Mouse (Mus musculus) gastrocnemius, adult 18-20 months (tissue): ENCODE results near the gene Foxn4. TPM values are rescaled to one million over a fixed set of nuclear protein-coding genes. Genes with fewer than 3 reads are reported as not detected.

ENCODE experiments used
- DNase-seq: peaks from one replicate; pipeline ENCODE4 v3.0.0; 2021; ENCODE audit warnings: low spot score
- long read RNA-seq, 2 experiments: library from polyadenylated mRNA; stranded (forward); transcript quantifications; one replicate each; pipeline ENCODE4 v2.0.0; 2021
- total RNA-seq, 2 experiments: library from RNA; stranded (reverse); gene quantifications; 2 replicates each; pipeline ENCODE4 v1.2.3; 2021

Gene Foxn4
- total RNA-seq, result not detected
- long read RNA-seq, experiment 1, result 0 reads
- long read RNA-seq, experiment 2, result 0 reads

GRCm38 (mm10) chr5:114273693-114274402, at the start of gene Foxn4:
TSS of gene Foxn4 (minus strand) at chr5:114273807.
- DNase-seq, result no peak

- no peak for DNase-seq
Observed at GRCm38 (mm10) chr5:114323105-114323790, 49.6 kb upstream of the Foxn4 start.

- no peak for DNase-seq
Observed at GRCm38 (mm10) chr5:114309680-114310036, 36.1 kb upstream of the Foxn4 start.

- DNase-seq, result peak; percentile 10
Observed at GRCm38 (mm10) chr5:114308765-114309679, 35.4 kb upstream of the Foxn4 start.

GRCm38 (mm10) chr5:114306496-114306895, 32.9 kb upstream of the Foxn4 start:
- peak; percentile 34 for DNase-seq

GRCm38 (mm10) chr5:114303166-114303565, 29.6 kb upstream of the Foxn4 start:
- no peak for DNase-seq

- DNase-seq, result no peak
Observed at GRCm38 (mm10) chr5:114299883-114300610, 26.4 kb upstream of the Foxn4 start.

GRCm38 (mm10) chr5:114299156-114299855, 25.7 kb upstream of the Foxn4 start:
- DNase-seq, result no peak

- DNase-seq, result no peak
Observed at GRCm38 (mm10) chr5:114298212-114298894, 24.7 kb upstream of the Foxn4 start.

GRCm38 (mm10) chr5:114296693-114297631, 23.4 kb upstream of the Foxn4 start:
- peak; percentile 18 for DNase-seq

GRCm38 (mm10) chr5:114290004-114290403, 16.4 kb upstream of the Foxn4 start:
- DNase-seq, result no peak

GRCm38 (mm10) chr5:114288874-114289273, 15.3 kb upstream of the Foxn4 start, which contains the start of gene Myo1h:
TSS of gene Myo1h (plus strand) at chr5:114289166.
- DNase-seq, result no peak

GRCm38 (mm10) chr5:114288396-114288795, 14.8 kb upstream of the Foxn4 start:
- no peak for DNase-seq

GRCm38 (mm10) chr5:114286872-114287571, 13.4 kb upstream of the Foxn4 start:
- no peak for DNase-seq

GRCm38 (mm10) chr5:114286102-114286501, 12.5 kb upstream of the Foxn4 start:
- no peak for DNase-seq

GRCm38 (mm10) chr5:114285398-114285700, 11.7 kb upstream of the Foxn4 start:
- DNase-seq, result no peak

GRCm38 (mm10) chr5:114284604-114285397, 11.2 kb upstream of the Foxn4 start:
- DNase-seq, result no peak

- DNase-seq, result no peak
Observed at GRCm38 (mm10) chr5:114282346-114282745, 8.7 kb upstream of the Foxn4 start.
